Mouse (Mus musculus) CH12.LX (cell line): Measurements from ENCODE around the gene Slc17a9.

Experiments used
- CTCF ChIP-seq, 2 experiments: IDR thresholded peaks in 1 of 2; conservative IDR thresholded peaks in 1 of 2; 2 replicates each; pipeline ENCODE4 v1.5.1; 2011 to 2012; ENCODE audit warnings: low read depth in 2 of 2, low read length in 2 of 2, improper control_type of control experiment in 1 of 2, inconsistent platforms in 1 of 2, mild to moderate bottlenecking in 1 of 2, moderate library complexity in 1 of 2
- EP300 ChIP-seq: IDR thresholded peaks from 2 replicates; pipeline ENCODE4 v1.6.1; 2011; ENCODE audit warnings: low read length, improper control_type of control experiment
- JUND ChIP-seq: conservative IDR thresholded peaks from 2 replicates; pipeline ENCODE4 v1.6.1; 2011; ENCODE audit warnings: low read depth, low read length, improper control_type of control experiment
- MAZ ChIP-seq: IDR thresholded peaks from 2 replicates; pipeline ENCODE4 v1.6.1; 2012; ENCODE audit warnings: low read depth, mild to moderate bottlenecking, inconsistent platforms, low read length, improper control_type of control experiment, moderate library complexity
- POLR2A ChIP-seq: IDR thresholded peaks from 2 replicates; pipeline ENCODE4 v1.6.1; 2011; ENCODE audit warnings: low read depth, mild to moderate bottlenecking, improper control_type of control experiment, low read length

DNA sequence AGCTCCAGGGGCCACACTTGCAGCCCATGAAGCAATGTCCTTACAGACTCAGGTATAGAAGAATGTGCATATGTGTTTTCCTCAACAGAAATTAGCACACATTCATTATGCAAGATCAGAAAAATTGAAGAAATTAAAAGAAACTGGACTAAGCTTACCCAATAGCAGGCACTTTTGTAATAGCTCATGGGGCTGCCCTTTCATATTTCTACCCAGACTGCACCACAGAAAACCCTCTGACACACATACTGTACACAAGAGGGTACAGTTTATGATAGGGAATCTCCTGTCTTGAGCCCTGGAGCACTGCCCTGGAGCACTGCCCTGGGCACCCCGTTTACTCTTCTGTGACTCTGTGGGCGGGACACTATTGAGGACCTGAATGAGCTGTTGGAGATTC lies 12.9 kb downstream of the Slc17a9 start:
- TF ChIP-seq CTCF (conservative IDR thresholded peaks at IDR 0.05 in 1 of 2, IDR thresholded peaks at IDR 0.05 in 1 of 2; ENCODE audit: low read depth in 2 of 2, low read length in 2 of 2) (no peak), MAZ (no peak), EP300 (no peak), POLR2A (no peak), JUND (no peak)
